Mouse (Mus musculus) small intestine, adult 2 months (tissue): Measurements from ENCODE around the gene Dtd1. TPM values are rescaled to one million over a fixed set of nuclear protein-coding genes. Genes with fewer than 3 reads are reported as not detected.

Source experiments
- H3K27ac ChIP-seq: fragments of 200-500 bp; 2 replicates; pipeline ENCODE4 v1.5.1; 2012; ENCODE audit warnings: low read depth, low read length, control low read depth, inconsistent platforms; ENCODE audit not compliant: insufficient read depth
- H3K27me3 ChIP-seq: fragments of 200-500 bp; 2 replicates; pipeline ENCODE4 v1.6.1; 2012; ENCODE audit warnings: mild to moderate bottlenecking, moderate library complexity, low read length, inconsistent platforms; ENCODE audit not compliant: control insufficient read depth, insufficient read depth
- H3K36me3 ChIP-seq: fragments of 200-500 bp; 2 replicates; pipeline ENCODE4 v1.6.1; 2012; ENCODE audit warnings: mild to moderate bottlenecking, low read length, control low read depth, inconsistent platforms; ENCODE audit not compliant: control insufficient read depth, insufficient read depth
- H3K4me1 ChIP-seq: fragments of 200-500 bp; 2 replicates; pipeline ENCODE4 v1.6.1; 2012; ENCODE audit warnings: low read length, inconsistent platforms, mixed read lengths; ENCODE audit not compliant: control insufficient read depth, insufficient read depth, insufficient read length
- H3K4me3 ChIP-seq: fragments of 200-500 bp; 2 replicates; pipeline ENCODE4 v1.5.1; 2012; ENCODE audit warnings: low read depth, mild to moderate bottlenecking, control low read depth, inconsistent platforms, low read length, moderate library complexity
- CTCF ChIP-seq: fragments of 200-500 bp; IDR thresholded peaks from 2 replicates; pipeline ENCODE4 v1.5.1; 2012; ENCODE audit warnings: low read depth, mild to moderate bottlenecking, control low read depth, inconsistent platforms, low read length, moderate library complexity, mixed read lengths; ENCODE audit not compliant: insufficient replicate concordance, insufficient read length; ENCODE audit errors: extremely low read depth
- POLR2A ChIP-seq: fragments of 200-500 bp; IDR thresholded peaks from 2 replicates; pipeline ENCODE4 v1.6.1; 2012; ENCODE audit warnings: low read depth, mild to moderate bottlenecking, control low read depth, inconsistent platforms, low read length, moderate library complexity
- WGBS: fragments of 180-500 bp; shearing (Covaris S2); methylation state at CpG from one replicate; pipeline ENCODE4 v1.1.7; 2018; 5-methylcytosine and 5-hydroxymethylcytosine counted together
- polyA plus RNA-seq: library from polyadenylated mRNA; depleted of rRNA; stranded (reverse); fragments of >200 nt; gene quantifications from 2 replicates; pipeline ENCODE4 v1.2.3, GENCODE M21; 2012

The Dtd1 gene
- polyA plus RNA-seq, 1 experiment, result 3.8 TPM

DNA sequence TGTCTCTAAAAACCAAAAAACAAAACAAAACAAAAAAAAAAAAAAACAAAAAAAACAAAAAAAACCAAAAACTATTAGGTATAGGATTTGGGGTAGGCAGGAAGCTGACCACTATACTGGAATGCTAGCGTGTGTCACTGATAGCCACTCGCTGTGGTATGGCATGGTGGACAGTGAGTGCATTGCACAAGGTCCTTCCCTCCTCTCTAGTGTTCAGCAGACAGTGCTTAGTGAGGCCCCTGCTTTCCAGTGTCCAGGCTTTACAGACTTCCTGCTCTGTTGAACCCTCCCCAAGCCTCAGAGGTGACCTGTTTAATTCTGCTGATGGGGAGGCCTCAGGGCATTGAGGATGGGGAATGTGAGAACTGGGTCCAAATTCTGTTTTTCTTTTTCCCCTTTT lies 95.2 kb downstream of the Dtd1 start:
- TF ChIP-seq CTCF, result no peak
- TF ChIP-seq POLR2A, result no peak
- H3K27me3 ChIP-seq, result no peaks in the 10 kb centered on the region
- no peak overlapping the region for H3K4me3 ChIP-seq
- 95% methylated on average over 2 of the region's 2 CpGs for WGBS
- no peaks in the 10 kb centered on the region for H3K36me3 ChIP-seq
- H3K4me1 ChIP-seq, result no peaks in the 10 kb centered on the region
- no peak overlapping the region for H3K27ac ChIP-seq

DNA sequence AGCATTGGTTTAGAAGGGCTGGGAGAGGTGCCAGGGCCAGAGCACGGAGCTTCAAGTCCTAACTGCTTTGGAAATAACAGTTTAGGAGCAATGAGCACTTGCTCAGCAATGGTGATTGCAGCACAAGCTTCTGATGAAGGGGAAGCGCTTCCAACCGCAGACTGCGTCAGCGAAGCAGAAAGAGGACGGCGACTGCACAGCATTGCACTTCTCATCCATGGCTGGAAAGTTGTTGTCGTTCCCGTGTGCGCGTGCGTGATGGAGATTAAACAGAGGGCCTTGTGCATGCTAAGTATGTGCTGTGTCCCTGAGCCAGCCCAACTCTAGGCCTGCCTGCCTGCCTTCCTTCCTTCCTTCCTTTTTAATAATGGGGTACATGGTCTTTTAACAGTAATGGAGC lies 98.3 kb downstream of the Dtd1 start:
- no peak for TF ChIP-seq POLR2A
- TF ChIP-seq CTCF, result no peak
- no peaks in the 10 kb centered on the region for H3K27me3 ChIP-seq
- WGBS, result 89% methylated on average over 12 of the region's 12 CpGs
- H3K27ac ChIP-seq, result no peak overlapping the region
- 0 out of 2 replicates have a peak, but pooled peaks cover 2% of the 10 kb centered on the region for H3K4me1 ChIP-seq
- no peaks in the 10 kb centered on the region for H3K36me3 ChIP-seq
- no peak overlapping the region for H3K4me3 ChIP-seq

DNA sequence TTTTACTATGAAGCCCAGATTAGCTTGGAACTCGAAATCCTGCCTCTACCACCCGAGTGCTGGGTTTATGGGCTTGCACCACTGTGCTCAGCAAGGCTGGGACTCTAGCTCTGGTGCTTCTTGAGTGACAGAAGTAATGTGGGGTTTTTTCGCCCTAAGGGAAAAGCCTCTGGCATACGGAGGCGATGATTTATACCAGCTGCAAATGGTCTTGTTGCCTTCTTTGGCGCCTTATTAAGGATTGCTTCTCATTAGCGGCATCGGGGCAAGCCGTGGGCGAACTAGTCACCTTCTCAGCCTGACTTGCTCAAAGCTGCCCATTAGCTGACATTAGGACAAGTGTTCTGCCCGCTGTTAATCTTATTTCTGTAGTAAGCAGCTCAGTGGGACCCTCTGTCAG lies 100.9 kb downstream of the Dtd1 start:
- no peak for TF ChIP-seq POLR2A
- TF ChIP-seq CTCF, result no peak
- Histone ChIP-seq H3K36me3 (no peaks in the 10 kb centered on the region), H3K4me3 (no peak overlapping the region), H3K27ac (no peak overlapping the region), H3K4me1 (0 out of 2 replicates have a peak, but pooled peaks cover 2% of the 10 kb centered on the region), H3K27me3 (no peaks in the 10 kb centered on the region)
- 90% methylated on average over 11 of the region's 11 CpGs for WGBS

DNA sequence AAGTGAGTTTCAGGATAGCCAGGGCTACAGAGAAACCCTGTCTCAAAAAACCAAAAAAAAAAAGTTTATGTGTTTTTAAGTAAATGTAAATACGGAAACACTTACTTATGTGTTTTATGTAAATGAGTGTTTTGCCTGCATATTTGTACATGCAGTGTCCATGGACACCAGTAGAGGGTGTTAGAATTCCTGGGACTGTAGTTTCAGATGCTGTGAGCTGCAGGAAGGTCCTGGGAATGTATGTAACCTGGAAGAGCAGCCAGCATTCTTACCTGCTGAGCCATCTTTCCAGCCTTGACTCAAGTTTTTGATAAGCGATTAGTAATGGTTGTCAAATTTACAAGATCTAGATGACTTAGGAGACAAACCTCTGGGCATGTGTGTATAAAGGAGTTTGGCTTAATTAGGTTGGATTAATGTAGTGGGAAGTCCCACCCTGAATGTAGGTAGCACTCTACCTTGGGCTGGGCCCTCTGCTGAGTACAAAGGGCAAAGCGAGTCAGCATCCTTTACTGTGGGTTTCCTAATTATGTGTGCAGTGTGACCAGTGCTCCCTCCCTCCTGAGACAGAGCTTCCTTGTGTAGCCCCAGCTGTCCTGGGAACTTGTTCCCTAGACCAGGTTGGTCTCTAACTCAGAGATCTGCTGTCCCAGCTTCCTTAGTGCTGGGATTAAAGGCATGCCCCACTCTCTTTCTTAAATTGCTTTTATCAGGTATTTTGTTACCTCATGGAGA lies 101.9 kb downstream of the Dtd1 start:
- 67% methylated on average over 3 of the region's 3 CpGs for WGBS
- no peaks in the 10 kb centered on the region for H3K36me3 ChIP-seq
- TF ChIP-seq CTCF (no peak), POLR2A (no peak)
- no peaks in the 10 kb centered on the region for H3K27me3 ChIP-seq
- H3K4me1 ChIP-seq, result 0 out of 2 replicates have a peak, but pooled peaks cover 2% of the 10 kb centered on the region
- no peak overlapping the region for H3K27ac ChIP-seq
- no peak overlapping the region for H3K4me3 ChIP-seq

DNA sequence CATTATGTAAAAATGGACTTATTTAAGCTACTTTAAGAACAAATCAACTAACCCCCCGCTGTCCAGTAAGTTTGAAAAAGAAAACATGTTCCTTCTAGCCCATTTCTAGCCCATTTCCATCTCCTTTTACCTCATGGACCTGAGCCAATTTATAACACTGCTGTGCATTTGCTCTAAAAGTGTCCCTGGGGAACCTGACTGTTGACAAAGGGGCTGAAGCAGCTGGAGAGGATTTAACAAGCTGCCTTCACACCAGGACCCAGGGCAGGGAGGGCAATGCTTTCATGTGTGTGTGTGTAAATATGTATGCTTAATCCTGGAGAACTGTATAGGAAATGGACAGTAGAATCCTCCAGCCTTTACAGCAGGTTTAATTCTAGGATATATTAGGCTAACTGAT lies 109.6 kb downstream of the Dtd1 start:
- TF ChIP-seq POLR2A (no peak), CTCF (no peak)
- Histone ChIP-seq H3K27me3 (no peaks in the 10 kb centered on the region), H3K4me3 (no peak overlapping the region), H3K4me1 (no peaks in the 10 kb centered on the region), H3K36me3 (no peaks in the 10 kb centered on the region), H3K27ac (no peak overlapping the region)
- whole genome bisulfite sequencing, result 78% methylated on average over 1 of the region's 1 CpGs

DNA sequence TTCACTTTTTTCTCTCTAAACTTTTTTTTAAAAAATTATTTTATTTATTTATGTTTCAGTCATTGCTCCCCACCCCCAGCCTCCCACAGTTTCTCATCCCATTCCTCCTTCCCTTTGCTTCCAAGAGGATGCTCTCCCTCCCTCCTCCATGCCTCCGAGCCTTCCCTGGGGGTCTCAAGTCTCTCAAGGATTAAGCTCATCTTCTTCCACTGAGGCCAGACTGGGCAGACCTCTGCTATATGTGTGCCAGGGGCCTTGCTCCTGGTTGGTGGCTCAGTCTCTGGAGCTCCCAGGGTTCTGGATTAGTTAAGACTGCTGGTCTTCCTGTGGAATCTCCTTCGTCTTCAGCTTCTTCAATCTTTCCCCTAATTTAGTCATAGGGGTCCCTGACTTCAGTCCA lies 110.0 kb downstream of the Dtd1 start:
- Histone ChIP-seq H3K4me1 (no peaks in the 10 kb centered on the region), H3K36me3 (no peaks in the 10 kb centered on the region), H3K27ac (no peak overlapping the region), H3K27me3 (no peaks in the 10 kb centered on the region), H3K4me3 (no peak overlapping the region)
- TF ChIP-seq POLR2A (no peak), CTCF (no peak)
- 89% methylated on average over 2 of the region's 2 CpGs for WGBS

DNA sequence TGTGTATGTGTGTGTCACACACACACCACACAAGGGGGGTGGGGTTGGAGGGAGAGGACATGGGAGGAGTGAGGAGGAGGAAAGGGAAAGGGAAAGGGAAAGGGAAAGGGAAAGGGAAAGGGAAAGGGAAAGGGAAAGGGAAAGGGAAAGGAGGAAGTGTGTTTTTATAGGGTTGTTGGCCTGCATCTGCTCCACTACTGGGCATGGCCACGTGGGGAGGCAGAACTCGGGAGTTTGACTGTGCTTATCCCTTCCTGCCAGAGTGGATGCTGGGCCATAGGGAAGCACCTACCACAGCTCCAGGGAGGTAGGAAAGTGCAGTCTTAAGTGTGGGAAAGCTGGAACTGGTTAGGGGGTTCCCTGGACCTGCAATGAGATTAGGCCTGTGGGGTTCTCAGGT lies 114.9 kb downstream of the Dtd1 start:
- TF ChIP-seq CTCF (no peak), POLR2A (no peak)
- Histone ChIP-seq H3K36me3 (no peaks in the 10 kb centered on the region), H3K4me3 (no peak overlapping the region), H3K4me1 (no peaks in the 10 kb centered on the region), H3K27me3 (no peaks in the 10 kb centered on the region), H3K27ac (no peak overlapping the region)
- WGBS, result 52% methylated on average over 2 of the region's 2 CpGs

DNA sequence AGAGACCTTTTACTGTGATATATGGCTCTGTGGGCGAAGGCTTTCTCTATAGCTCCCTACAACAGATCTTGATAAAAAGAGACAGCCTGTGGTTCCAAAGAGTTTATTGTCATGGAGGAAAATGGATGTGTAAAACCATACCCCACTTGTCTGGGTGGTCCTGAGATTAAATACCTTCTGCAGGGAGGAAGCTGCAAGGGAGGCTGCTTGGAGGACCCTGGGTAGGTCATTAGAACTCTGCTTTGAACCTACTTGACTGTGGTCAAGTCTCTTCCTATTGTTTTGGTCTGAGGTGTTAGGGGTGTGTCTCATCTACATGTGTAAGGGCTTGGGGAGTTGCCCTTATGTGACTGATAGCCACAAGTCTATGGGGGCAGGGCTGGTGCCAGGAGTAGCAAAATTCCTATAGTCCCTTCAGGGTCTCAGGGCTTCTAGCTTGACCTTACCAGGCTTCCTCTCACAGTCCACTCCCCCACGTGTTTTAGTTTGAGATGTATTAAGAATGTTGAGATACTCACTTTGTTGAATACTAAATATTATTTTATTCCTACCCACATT lies 115.6 kb downstream of the Dtd1 start:
- WGBS, result 73% methylated on average over 2 of the region's 2 CpGs
- no peaks in the 10 kb centered on the region for H3K36me3 ChIP-seq
- TF ChIP-seq CTCF, result no peak
- no peak for TF ChIP-seq POLR2A
- no peaks in the 10 kb centered on the region for H3K27me3 ChIP-seq
- H3K27ac ChIP-seq, result no peak overlapping the region
- H3K4me1 ChIP-seq, result no peaks in the 10 kb centered on the region
- no peak overlapping the region for H3K4me3 ChIP-seq
